Mouse (Mus musculus) ES-Bruce4 (cell line): ENCODE results near the gene A730009L09Rik.

Source experiments
- CTCF ChIP-seq: IDR thresholded peaks from one replicate; pipeline ENCODE4 v1.8.1; 2011; ENCODE audit warnings: low read depth, low read length
- POLR2A ChIP-seq: IDR thresholded peaks from one replicate; pipeline ENCODE4 v1.8.1; 2011; ENCODE audit warnings: low read length; ENCODE audit not compliant: insufficient read depth

DNA sequence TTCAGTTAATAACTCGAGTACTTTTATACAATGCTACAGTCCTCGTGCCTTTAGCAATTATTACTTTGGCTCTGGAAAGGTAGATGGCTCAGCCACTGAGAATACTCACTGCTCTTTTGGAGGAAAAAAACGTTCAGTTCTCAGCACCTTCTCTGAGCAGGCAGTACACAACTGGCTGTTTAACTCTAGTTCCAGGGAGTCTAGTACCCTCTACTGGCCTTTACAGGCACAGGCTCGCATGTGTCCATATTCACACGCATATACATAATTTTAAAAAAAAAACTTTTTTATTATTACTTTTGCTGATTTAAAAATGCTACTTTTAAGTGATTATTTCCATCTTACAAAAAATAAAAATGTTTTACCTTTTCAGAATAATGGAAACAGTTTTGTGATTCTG, 35.5 kb downstream of the A730009L09Rik start:
- no peak for TF ChIP-seq POLR2A
- no peak for TF ChIP-seq CTCF
